Mouse (Mus musculus): ENCODE measurements around the gene Inha. TPM values are rescaled to one million over a fixed set of nuclear protein-coding genes. Genes with fewer than 3 reads are reported as not detected.

The Inha gene
- polyA plus RNA-seq, 1 experiment from 2014 or later = 2.1 TPM

- Histone ChIP-seq H3K4me2 (no peak overlapping the region), H3K4me3 (ENCODE audit: low read depth, low read length) (no peak overlapping the region), H3K9me3 (ENCODE audit: low read depth, low read length) (no peaks in the 10 kb centered on the region), H3K27ac (ENCODE audit: low read depth) (no peak overlapping the region), H3K27me3 (ENCODE audit: insufficient read depth, low read length) (no peaks in the 10 kb centered on the region), H3K9ac (no peak overlapping the region), H3K36me3 (ENCODE audit: insufficient read depth) (no peaks in the 10 kb centered on the region), H3K4me1 (ENCODE audit: insufficient read depth) (peaks cover 7% of the 10 kb centered on the region; the same call in 1 of the 2 replicates)
- TF ChIP-seq CTCF (IDR thresholded peaks at IDR 0.05; ENCODE audit: low read depth) = no peak
- ATAC-seq (ENCODE audit: insufficient read depth) (no peak), DNase-seq (no peak)
- WGBS = 63% methylated on average over 5 of the region's 5 CpGs
Measured at GRCm38 (mm10) chr1:75463652-75464204, 43.1 kb upstream of the Inha start.

- Histone ChIP-seq H3K27ac (ENCODE audit: low read depth) (no peak overlapping the region), H3K27me3 (ENCODE audit: insufficient read depth, low read length) (no peaks in the 10 kb centered on the region), H3K4me1 (ENCODE audit: insufficient read depth) (no peaks in the 10 kb centered on the region), H3K4me3 (ENCODE audit: low read depth, low read length) (no peak overlapping the region), H3K9ac (no peak overlapping the region), H3K9me3 (ENCODE audit: low read depth, low read length) (no peaks in the 10 kb centered on the region), H3K4me2 (no peak overlapping the region), H3K36me3 (ENCODE audit: insufficient read depth) (peaks cover under 1% of the 10 kb centered on the region; the same call in 1 of the 2 replicates)
- TF ChIP-seq CTCF (IDR thresholded peaks at IDR 0.05; ENCODE audit: low read depth) = peak; percentile 93
- ATAC-seq (ENCODE audit: insufficient read depth) = peak; percentile 80
- WGBS = 8% methylated on average over 14 of the region's 14 CpGs
- peak; percentile 95 for DNase-seq
Measured at GRCm38 (mm10) chr1:75467215-75467927, 39.5 kb upstream of the Inha start.

DNA sequence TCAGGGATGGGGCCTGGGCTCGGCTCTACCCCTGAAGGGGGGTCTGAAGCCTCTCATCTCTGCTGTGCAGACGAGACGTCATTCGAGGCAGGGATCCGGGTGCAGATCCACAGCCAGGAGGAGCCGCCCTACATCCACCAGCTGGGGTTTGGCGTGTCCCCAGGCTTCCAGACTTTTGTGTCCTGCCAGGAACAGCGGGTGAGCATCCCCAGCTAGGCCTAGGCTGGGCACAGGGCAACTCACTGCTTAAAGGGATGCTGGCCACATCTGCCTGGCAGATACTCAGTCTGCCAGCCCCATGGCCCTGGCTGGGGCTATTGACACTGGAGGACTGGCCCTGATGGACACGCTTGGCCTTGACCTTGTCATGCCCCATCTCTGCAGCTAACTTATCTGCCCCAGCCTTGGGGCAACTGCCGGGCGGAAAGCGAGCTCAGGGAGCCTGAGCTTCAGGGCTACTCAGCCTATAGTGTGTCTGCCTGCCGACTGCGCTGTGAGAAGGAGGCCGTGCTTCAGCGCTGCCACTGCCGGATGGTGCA lies 37.5 kb upstream of the Inha start:
- H3K9me3 ChIP-seq (ENCODE audit: low read depth, low read length) = no peaks in the 10 kb centered on the region
- WGBS = 71% methylated on average over 17 of the region's 17 CpGs
- H3K27ac ChIP-seq (ENCODE audit: low read depth) = no peak overlapping the region
- no peak for TF ChIP-seq CTCF (IDR thresholded peaks at IDR 0.05; ENCODE audit: low read depth)
- no peak for DNase-seq
- no peak overlapping the region for H3K9ac ChIP-seq
- H3K4me3 ChIP-seq (ENCODE audit: low read depth, low read length) = no peak overlapping the region
- no peak overlapping the region for H3K4me2 ChIP-seq
- no peaks in the 10 kb centered on the region for H3K4me1 ChIP-seq (ENCODE audit: insufficient read depth)
- no peaks in the 10 kb centered on the region for H3K27me3 ChIP-seq (ENCODE audit: insufficient read depth, low read length)
- no peak for ATAC-seq (ENCODE audit: insufficient read depth)
- H3K36me3 ChIP-seq (ENCODE audit: insufficient read depth) = peaks cover 14% of the 10 kb centered on the region; the same call in 1 of the 2 replicates

DNA sequence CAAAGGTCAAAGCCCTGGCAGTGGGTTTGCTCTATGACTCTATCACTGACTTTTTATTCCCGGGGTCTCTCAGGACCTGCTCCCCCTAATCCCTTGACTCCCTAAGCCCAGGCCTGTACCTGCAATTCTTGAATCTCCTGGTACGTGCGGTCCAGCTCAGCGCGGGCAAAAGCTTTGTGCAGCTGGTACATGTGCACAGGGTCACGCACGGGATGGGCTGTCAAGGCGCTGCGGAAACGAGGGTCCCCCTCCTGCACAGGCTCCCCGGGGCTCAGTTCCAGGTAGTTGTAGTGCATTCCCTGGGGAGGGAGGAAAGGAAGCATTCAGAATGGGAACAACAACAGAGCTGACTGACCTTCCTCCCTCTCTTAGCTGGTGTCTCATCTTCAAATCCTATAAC lies 30.4 kb upstream of the Inha start:
- Histone ChIP-seq H3K9ac (no peak overlapping the region), H3K27me3 (ENCODE audit: insufficient read depth, low read length) (peaks cover 20% of the 10 kb centered on the region)
- WGBS = 96% methylated on average over 11 of the region's 11 CpGs

DNA sequence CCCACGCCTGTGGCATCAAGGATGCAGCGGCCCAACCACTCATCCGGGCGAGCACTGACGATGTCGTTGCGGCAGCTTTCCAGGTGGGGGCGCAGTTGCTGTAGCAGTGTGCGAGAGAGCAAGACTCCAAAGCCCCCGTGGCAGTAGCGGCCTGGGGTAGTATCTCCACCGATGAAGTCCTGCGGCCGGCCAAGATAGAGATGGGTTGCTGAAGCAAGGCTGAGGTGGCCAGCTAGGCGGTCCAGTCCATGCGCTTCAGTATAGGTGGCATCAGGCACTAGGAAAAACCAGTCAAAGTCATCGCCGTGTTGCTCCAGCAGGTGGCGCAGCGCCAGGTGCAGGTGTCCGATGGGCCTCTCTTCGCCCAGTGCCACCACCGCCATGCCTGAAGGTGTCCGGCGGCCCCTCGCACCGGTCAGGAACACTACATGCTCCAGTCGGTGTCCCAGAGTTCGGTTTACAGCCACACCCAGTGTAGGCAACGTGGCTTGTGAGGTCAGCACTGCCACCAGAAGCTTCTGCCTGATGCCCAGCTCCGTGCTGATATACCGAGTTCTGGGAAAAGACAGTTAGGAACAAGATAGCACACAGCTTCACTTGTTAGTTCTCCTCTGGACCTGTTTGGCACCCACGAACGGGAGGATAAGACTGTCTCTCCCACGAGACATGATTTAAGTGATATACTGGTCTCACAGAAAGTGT lies 29.5 kb upstream of the Inha start:
- H3K4me1 ChIP-seq (ENCODE audit: insufficient read depth) = 0 out of 2 replicates have a peak, but pooled peaks cover 12% of the 10 kb centered on the region
- H3K9me3 ChIP-seq (ENCODE audit: low read depth, low read length) = no peaks in the 10 kb centered on the region
- peak; percentile 87 for TF ChIP-seq CTCF (IDR thresholded peaks at IDR 0.05; ENCODE audit: low read depth)
- 15% methylated on average over 35 of the region's 35 CpGs for WGBS
- H3K27me3 ChIP-seq (ENCODE audit: insufficient read depth, low read length) = peaks cover 27% of the 10 kb centered on the region
- no peak for ATAC-seq (ENCODE audit: insufficient read depth)
- no peak overlapping the region for H3K9ac ChIP-seq
- H3K36me3 ChIP-seq (ENCODE audit: insufficient read depth) = peaks cover 37% of the 10 kb centered on the region
- H3K4me3 ChIP-seq (ENCODE audit: low read depth, low read length) = peak overlapping the region; percentile 72
- peak overlapping the region; percentile 79 for H3K4me2 ChIP-seq
- no peak overlapping the region for H3K27ac ChIP-seq (ENCODE audit: low read depth)
- peak; percentile 85 for DNase-seq

More for the DNA sequence above, 30.4 kb upstream of the Inha start:
- ATAC-seq (ENCODE audit: insufficient read depth) (no peak), DNase-seq (no peak)
- peaks cover 38% of the 10 kb centered on the region for H3K36me3 ChIP-seq (ENCODE audit: insufficient read depth)
- TF ChIP-seq CTCF (IDR thresholded peaks at IDR 0.05; ENCODE audit: low read depth) = no peak
- no peak overlapping the region for H3K27ac ChIP-seq (ENCODE audit: low read depth)
- no peak overlapping the region for H3K4me2 ChIP-seq
- H3K4me1 ChIP-seq (ENCODE audit: insufficient read depth) = 0 out of 2 replicates have a peak, but pooled peaks cover 12% of the 10 kb centered on the region
- H3K4me3 ChIP-seq (ENCODE audit: low read depth, low read length) = no peak overlapping the region
- no peaks in the 10 kb centered on the region for H3K9me3 ChIP-seq (ENCODE audit: low read depth, low read length)

DNA sequence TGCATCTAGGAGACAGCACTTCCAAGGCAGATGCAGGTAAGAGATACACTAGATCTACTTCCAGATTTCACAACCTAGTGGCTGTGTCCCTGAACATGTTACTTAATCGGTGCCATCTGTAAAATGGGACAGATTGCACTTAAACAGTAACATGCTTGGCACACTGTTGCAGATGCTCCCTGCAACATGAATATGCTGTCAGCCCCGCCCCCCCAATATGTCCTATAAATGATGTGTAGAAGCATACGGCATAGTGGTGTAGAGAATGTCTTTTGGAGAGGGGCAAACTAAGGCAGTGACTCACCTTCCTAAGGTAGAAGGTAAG lies 28.9 kb upstream of the Inha start:
- peak overlapping the region; percentile 79 for H3K4me2 ChIP-seq
- ATAC-seq (ENCODE audit: insufficient read depth) (no peak), DNase-seq (no peak)
- no peak overlapping the region for H3K9ac ChIP-seq
- no peak for TF ChIP-seq CTCF (IDR thresholded peaks at IDR 0.05; ENCODE audit: low read depth)
- peaks cover 33% of the 10 kb centered on the region for H3K36me3 ChIP-seq (ENCODE audit: insufficient read depth)
- peaks cover 32% of the 10 kb centered on the region for H3K27me3 ChIP-seq (ENCODE audit: insufficient read depth, low read length)
- 0 out of 2 replicates have a peak, but pooled peaks cover 12% of the 10 kb centered on the region for H3K4me1 ChIP-seq (ENCODE audit: insufficient read depth)
- H3K9me3 ChIP-seq (ENCODE audit: low read depth, low read length) = no peaks in the 10 kb centered on the region
- 37% methylated on average over 3 of the region's 3 CpGs for WGBS
- no peak overlapping the region for H3K27ac ChIP-seq (ENCODE audit: low read depth)
- H3K4me3 ChIP-seq (ENCODE audit: low read depth, low read length) = peak overlapping the region; percentile 72

GRCm38 (mm10) chr1:75478497-75478896 lies 28.4 kb upstream of the Inha start:
- Histone ChIP-seq H3K4me3 (ENCODE audit: low read depth, low read length) (peak overlapping the region; percentile 72), H3K9ac (peak overlapping the region; percentile 66), H3K27ac (ENCODE audit: low read depth) (peak overlapping the region; percentile 81; the same call in 1 of the 2 replicates), H3K9me3 (ENCODE audit: low read depth, low read length) (no peaks in the 10 kb centered on the region), H3K27me3 (ENCODE audit: insufficient read depth, low read length) (peaks cover 38% of the 10 kb centered on the region), H3K36me3 (ENCODE audit: insufficient read depth) (peaks cover 27% of the 10 kb centered on the region), H3K4me2 (peak overlapping the region; percentile 79), H3K4me1 (ENCODE audit: insufficient read depth) (0 out of 2 replicates have a peak, but pooled peaks cover 12% of the 10 kb centered on the region)
- peak; percentile 69 for DNase-seq
- ATAC-seq (ENCODE audit: insufficient read depth) = no peak; the same call in 1 of the 2 replicates
- whole genome bisulfite sequencing = under 1% methylated on average over 20 of the region's 25 CpGs
- TF ChIP-seq CTCF (IDR thresholded peaks at IDR 0.05; ENCODE audit: low read depth) = no peak
